Mouse (Mus musculus) cerebellum, adult 2 months (tissue): Measurements from ENCODE around the gene 2510039O18Rik.
A peak's percentile ranks its signal among the peaks of the same experiment; 100 is the strongest.

Source experiments
- CTCF ChIP-seq: fragments of 200-500 bp; IDR thresholded peaks from 2 replicates; pipeline ENCODE4 v1.5.1; 2011; ENCODE audit warnings: low read depth, mild to moderate bottlenecking, control low read depth, low read length, moderate library complexity, borderline replicate concordance; ENCODE audit not compliant: insufficient read depth
- POLR2A ChIP-seq: fragments of 200-500 bp; IDR thresholded peaks from 2 replicates; pipeline ENCODE4 v1.6.1; 2011; ENCODE audit warnings: low read length, control low read depth, borderline replicate concordance; ENCODE audit not compliant: insufficient read depth

DNA sequence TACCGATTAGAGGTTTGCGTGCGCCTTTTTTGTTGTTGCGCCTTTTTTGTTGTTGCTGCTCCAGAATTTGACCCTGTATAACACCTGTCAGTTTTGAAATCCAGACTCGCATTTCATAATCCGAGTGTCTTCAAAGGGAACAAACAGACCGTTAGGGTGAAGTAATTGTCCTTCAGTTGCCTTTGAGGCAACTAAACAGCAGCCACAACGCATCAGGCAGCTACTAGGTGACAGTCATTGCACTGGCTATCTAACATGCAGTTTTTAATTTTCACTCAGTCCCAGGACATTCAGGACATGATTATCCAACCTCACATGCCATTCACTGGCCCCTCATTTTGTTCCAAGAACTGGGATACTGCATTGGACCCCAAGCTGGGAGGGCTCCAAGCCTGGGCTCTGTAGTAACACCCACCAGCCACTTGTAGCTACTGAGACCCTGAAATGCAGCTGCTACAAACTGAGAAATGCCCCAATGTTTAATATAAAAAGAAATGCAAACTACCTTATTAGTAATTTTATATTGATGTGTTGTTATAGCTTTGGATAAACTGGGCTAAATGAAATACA, 35.5 kb upstream of the 2510039O18Rik start:
- peak; percentile 38; the same call in 1 of the 2 replicates for TF ChIP-seq POLR2A
- no peak for TF ChIP-seq CTCF
